In the genomic region with DNA sequence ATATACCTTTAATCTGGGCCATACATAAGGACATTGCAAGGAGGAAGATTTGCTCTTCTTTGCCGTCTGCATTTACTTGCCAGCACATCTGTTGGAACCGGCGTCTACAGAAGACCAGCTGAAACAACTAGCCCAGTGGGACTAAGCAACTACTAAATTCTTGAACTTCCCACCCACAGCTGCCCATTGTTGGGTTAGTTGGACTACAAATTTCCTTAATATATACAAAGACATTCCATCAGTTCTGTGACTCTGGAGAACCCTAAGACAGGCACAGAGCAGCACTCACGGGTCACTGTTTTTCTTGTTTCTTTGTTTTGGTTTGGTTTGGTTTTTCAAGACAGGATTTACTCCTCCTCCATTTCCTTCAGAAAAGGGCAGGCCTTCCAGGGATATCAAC, we compare ENCODE assay signal across 24 mouse cellular contexts. TPM values are rescaled to one million over a fixed set of nuclear protein-coding genes. Genes with fewer than 3 reads are reported as not detected.
DNase-seq lines count a peak whose midpoint lies in the region; ATAC-seq lines count a peak whose summit lies in the region.
"Had no signal": no experiment of that assay in that cellular context is flagged by ENCODE, and none has a peak within 500 bp of the region (broad histone marks: within the 10 kb centered on the region; RNA-seq: fewer than 3 reads in every experiment).

No protein-coding gene starts in this region.

- no peak overlapping the region for H3K4me2 ChIP-seq in midbrain, embryonic 11.5 days
- H3K4me2 ChIP-seq in midbrain, embryonic 15.5 days: no peak overlapping the region
- H3K4me2 ChIP-seq: embryonic facial prominence, embryonic 12.5 days; forebrain, embryonic 13.5 days; forebrain, embryonic 15.5 days had no signal

- H3K4me1 ChIP-seq in midbrain, embryonic 11.5 days (ENCODE audit: control insufficient read depth, insufficient read depth, low read length): peaks cover 5% of the 10 kb centered on the region
- peaks cover 6% of the 10 kb centered on the region for H3K4me1 ChIP-seq in midbrain, embryonic 15.5 days

- H3K27ac ChIP-seq in midbrain, embryonic 11.5 days (ENCODE audit: low read depth, low read length): no peak overlapping the region
- H3K27ac ChIP-seq in midbrain, embryonic 15.5 days: no peak overlapping the region
- H3K27ac ChIP-seq: embryonic facial prominence, embryonic 10.5 days; embryonic facial prominence, embryonic 12.5 days; forebrain, embryonic 13.5 days; forebrain, embryonic 15.5 days had no signal

- H3K27me3 ChIP-seq in midbrain, embryonic 11.5 days (ENCODE audit: control insufficient read depth, insufficient read depth, low read length): no peaks in the 10 kb centered on the region
- no peaks in the 10 kb centered on the region for H3K27me3 ChIP-seq in midbrain, embryonic 15.5 days (replicated peaks)
- H3K27me3 ChIP-seq: CH12.LX; embryonic facial prominence, embryonic 12.5 days; forebrain, embryonic 13.5 days; forebrain, embryonic 15.5 days had no signal

- no peak overlapping the region for H3K9ac ChIP-seq in midbrain, embryonic 11.5 days (ENCODE audit: low read length)
- no peak overlapping the region for H3K9ac ChIP-seq in midbrain, embryonic 15.5 days
- H3K9ac ChIP-seq: embryonic facial prominence, embryonic 12.5 days; forebrain, embryonic 13.5 days; forebrain, embryonic 15.5 days; forebrain, postnatal 0 days had no signal

- ATAC-seq in midbrain, embryonic 11.5 days (ENCODE audit: low FRiP score): no peak
- ATAC-seq in midbrain, embryonic 15.5 days (replicated peaks): no peak
- ATAC-seq: CD4-positive, CD25-positive, alpha-beta regulatory T cell, adult 4 months; forebrain, embryonic 13.5 days; forebrain, embryonic 15.5 days; forebrain, postnatal 0 days had no signal

- intact Hi-C loops in left cerebral cortex, postnatal 36 days (cut with DNase I): no loop called here

- no peaks in the 10 kb centered on the region for H3K9me3 ChIP-seq in midbrain, embryonic 11.5 days (ENCODE audit: control insufficient read depth, low read length)
- H3K9me3 ChIP-seq in midbrain, embryonic 15.5 days: no peaks in the 10 kb centered on the region
- H3K9me3 ChIP-seq: embryonic facial prominence, embryonic 10.5 days; embryonic facial prominence, embryonic 12.5 days; forebrain, embryonic 13.5 days; forebrain, embryonic 15.5 days had no signal

- no peak overlapping the region for H3K4me3 ChIP-seq in midbrain, embryonic 11.5 days (ENCODE audit: low read depth, low read length)
- no peak overlapping the region for H3K4me3 ChIP-seq in midbrain, embryonic 15.5 days
- H3K4me3 ChIP-seq: embryonic facial prominence, embryonic 10.5 days; embryonic facial prominence, embryonic 12.5 days; forebrain, embryonic 13.5 days; forebrain, embryonic 15.5 days had no signal

- WGBS in midbrain, embryonic 11.5 days: 87% methylated on average over 4 of the region's 4 CpGs
- 87% methylated on average over 4 of the region's 4 CpGs for WGBS in midbrain, embryonic 15.5 days

- peaks cover 6% of the 10 kb centered on the region; the same call in 1 of the 2 replicates for H3K36me3 ChIP-seq in midbrain, embryonic 11.5 days (ENCODE audit: control insufficient read depth, insufficient read depth, low read length)
- H3K36me3 ChIP-seq in midbrain, embryonic 15.5 days (replicated peaks): peaks cover 13% of the 10 kb centered on the region; the same call in 1 of the 2 replicates

- peak; percentile 75 for DNase-seq in midbrain, embryonic 11.5 days (ENCODE audit: low spot score, missing footprints)
- DNase-seq in ZHBTc4 (ENCODE audit: low read depth, low spot score): peak; percentile 61
- DNase-seq in cerebellum, adult 9-11 months: no peak
- no peak for DNase-seq in left cerebral cortex, postnatal 36 days (ENCODE audit: low spot score in 2 of 2)
- DNase-seq: adrenal gland, adult 2 months; adrenal gland, postnatal 10 days; adrenal gland, postnatal 25 days; B cell, adult 2 months; cerebellum, adult 11 months; cerebellum, adult 18-20 months; cerebellum, adult 8-10 months; cerebellum, postnatal 10 days; cerebellum, postnatal 25 days; forebrain, postnatal 0 days had no signal

RNA-seq across cellular contexts. Expression of gene Sap30, which starts 7.1 kb away (rescaled TPM):
- polyA plus RNA-seq in midbrain, embryonic 11.5 days (2014; fragmentation: Nextera tagmentation; extraction: Ambion mirVana): 119 and 123 TPM in 2 replicates
- polyA plus RNA-seq in midbrain, embryonic 15.5 days (2015; fragmentation: Nextera tagmentation; extraction: Ambion mirVana): 32.6 and 33.4 TPM in 2 replicates
- 10 to 100 TPM in 1 of 2 experiments, 1 to 10 TPM in 1; 8.9 to 12.0 TPM for total RNA-seq in left cerebral cortex, postnatal 36 days (2021)

RNA-seq across cellular contexts. Expression of gene Scrg1, which starts 24.9 kb away (rescaled TPM):
- polyA plus RNA-seq in midbrain, embryonic 11.5 days (2014; fragmentation: Nextera tagmentation; extraction: Ambion mirVana): 0.27 TPM in 1 of 2 replicates, not detected in the other
- 8.1 and 8.5 TPM in 2 replicates for polyA plus RNA-seq in midbrain, embryonic 15.5 days (2015; fragmentation: Nextera tagmentation; extraction: Ambion mirVana)
- total RNA-seq in left cerebral cortex, postnatal 36 days (2021): 10 to 100 TPM; 44.0 to 48.8 TPM
- total RNA-seq: adrenal gland, postnatal 25 days; CH12.LX; ES-E14; MEL had no signal
- polyA plus RNA-seq: adrenal gland, adult 2 months; CD4-positive, CD25-positive, alpha-beta regulatory T cell, adult 4 months; forebrain, embryonic 11.5 days had no signal

RNA-seq across cellular contexts. Expression of gene Hmgb2, which starts 31.1 kb away (rescaled TPM):
- 628 and 641 TPM in 2 replicates for polyA plus RNA-seq in midbrain, embryonic 11.5 days (2014; fragmentation: Nextera tagmentation; extraction: Ambion mirVana)
- 46.1 and 61.2 TPM in 2 replicates for polyA plus RNA-seq in midbrain, embryonic 15.5 days (2015; fragmentation: Nextera tagmentation; extraction: Ambion mirVana)
- 1 to 10 TPM; 4.3 to 6.7 TPM for total RNA-seq in left cerebral cortex, postnatal 36 days (2021)

Comparison
In these comparisons a context has a peak if more than half of its experiments do, and no peak if none do; other contexts are left out.
1. RNA of gene Hmgb2, which starts 31.1 kb away (polyA plus RNA-seq): 628 to 641 TPM in midbrain, embryonic 11.5 days; 46.1 to 61.2 TPM in midbrain, embryonic 15.5 days; every median in the first group is over 10 times any median in the second.
2. DNase-seq: peak in midbrain, embryonic 11.5 days (single experiment) and ZHBTc4 (single experiment); none in cerebellum, adult 9-11 months (single experiment) and left cerebral cortex, postnatal 36 days (0 of 2).